Mouse (Mus musculus) spleen, adult 2 months (tissue): ENCODE data around the gene Plekha6.

Experiments used
- CTCF ChIP-seq: fragments of 200-500 bp; IDR thresholded peaks from 2 replicates; pipeline ENCODE4 v1.5.1; 2011; ENCODE audit warnings: mild to moderate bottlenecking, inconsistent platforms; ENCODE audit not compliant: insufficient read depth, insufficient read length, insufficient replicate concordance; ENCODE audit errors: extremely low read depth
- POLR2A ChIP-seq: fragments of 200-500 bp; IDR thresholded peaks from 2 replicates; pipeline ENCODE4 v1.6.1; 2011; ENCODE audit warnings: low read depth, low read length, inconsistent platforms

GRCm38 (mm10) chr1:133278946-133279631, 115.1 kb downstream of the Plekha6 start:
- no peak for TF ChIP-seq POLR2A
- no peak for TF ChIP-seq CTCF
